Mouse (Mus musculus): ENCODE measurements at regions not wholly inside any gene's neighbourhood (a gene's known extent, or its start where the extent isn't known, plus 50 kb on each side); places are given as distances from the start of the nearest gene placed in this dataset.

- WGBS: 80% methylated on average over 19 of the region's 19 CpGs
- H3K27me3 ChIP-seq (ENCODE audit: insufficient read depth, low read length): no peaks in the 10 kb centered on the region
- no peak overlapping the region for H3K27ac ChIP-seq (ENCODE audit: low read length)
- no peak overlapping the region for H3K4me3 ChIP-seq (ENCODE audit: low read length)
- H3K36me3 ChIP-seq (ENCODE audit: insufficient read depth, low read length): no peaks in the 10 kb centered on the region
- no peak overlapping the region for H3K9ac ChIP-seq (replicated peaks; ENCODE audit: low read length)
- H3K9me3 ChIP-seq (ENCODE audit: low read length): no peaks in the 10 kb centered on the region
- H3K4me1 ChIP-seq (ENCODE audit: insufficient read depth, low read length): no peaks in the 10 kb centered on the region
- H3K4me2 ChIP-seq (replicated peaks; ENCODE audit: low read depth, low read length): no peak overlapping the region
- ATAC-seq (ENCODE audit: low FRiP score, low TSS enrichment): no peak
Observed at GRCm38 (mm10) chr16:73835715-73836440, 575.7 kb downstream of the Robo2 start.

GRCm38 (mm10) chr16:73821387-73822338 lies 590.0 kb downstream of the Robo2 start:
- ATAC-seq (ENCODE audit: low FRiP score, low TSS enrichment): no peak
- no peak overlapping the region for H3K4me2 ChIP-seq (replicated peaks; ENCODE audit: low read depth, low read length)
- H3K4me3 ChIP-seq (ENCODE audit: low read length): no peak overlapping the region
- H3K27me3 ChIP-seq (ENCODE audit: insufficient read depth, low read length): no peaks in the 10 kb centered on the region
- WGBS: 44% methylated on average over 10 of the region's 10 CpGs
- H3K36me3 ChIP-seq (ENCODE audit: insufficient read depth, low read length): no peaks in the 10 kb centered on the region
- no peak overlapping the region for H3K27ac ChIP-seq (ENCODE audit: low read length)
- no peaks in the 10 kb centered on the region for H3K9me3 ChIP-seq (ENCODE audit: low read length)
- H3K4me1 ChIP-seq (ENCODE audit: insufficient read depth, low read length): no peaks in the 10 kb centered on the region; the same call in 1 of the 2 replicates
- no peak overlapping the region for H3K9ac ChIP-seq (replicated peaks; ENCODE audit: low read length)

GRCm38 (mm10) chr16:73804572-73804971 lies 607.1 kb downstream of the Robo2 start:
- H3K4me1 ChIP-seq (ENCODE audit: insufficient read depth, low read length): no peaks in the 10 kb centered on the region
- 80% methylated on average over 3 of the region's 3 CpGs for WGBS

GRCm38 (mm10) chr16:73796528-73797171 lies 615.0 kb downstream of the Robo2 start:
- WGBS: 73% methylated on average over 6 of the region's 6 CpGs
- H3K4me3 ChIP-seq (ENCODE audit: low read length): no peak overlapping the region
- H3K9me3 ChIP-seq (ENCODE audit: low read length): no peaks in the 10 kb centered on the region
- no peak for ATAC-seq (ENCODE audit: low FRiP score, low TSS enrichment)
- no peaks in the 10 kb centered on the region for H3K4me1 ChIP-seq (ENCODE audit: insufficient read depth, low read length)
- H3K27me3 ChIP-seq (ENCODE audit: insufficient read depth, low read length): no peaks in the 10 kb centered on the region
- H3K36me3 ChIP-seq (ENCODE audit: insufficient read depth, low read length): no peaks in the 10 kb centered on the region
- H3K27ac ChIP-seq (ENCODE audit: low read length): no peak overlapping the region
- no peak overlapping the region for H3K9ac ChIP-seq (replicated peaks; ENCODE audit: low read length)
- no peak overlapping the region for H3K4me2 ChIP-seq (replicated peaks; ENCODE audit: low read depth, low read length)

More at GRCm38 (mm10) chr16:73804572-73804971, 607.1 kb downstream of the Robo2 start:
- no peaks in the 10 kb centered on the region for H3K36me3 ChIP-seq (ENCODE audit: insufficient read depth, low read length)
- no peak overlapping the region for H3K27ac ChIP-seq (ENCODE audit: low read length)
- no peaks in the 10 kb centered on the region for H3K9me3 ChIP-seq (ENCODE audit: low read length)
- no peak overlapping the region for H3K9ac ChIP-seq (replicated peaks; ENCODE audit: low read length)
- H3K4me3 ChIP-seq (ENCODE audit: low read length): no peak overlapping the region
- H3K4me2 ChIP-seq (replicated peaks; ENCODE audit: low read depth, low read length): no peak overlapping the region
- H3K27me3 ChIP-seq (ENCODE audit: insufficient read depth, low read length): no peaks in the 10 kb centered on the region
- ATAC-seq (ENCODE audit: low FRiP score, low TSS enrichment): no peak

- Histone ChIP-seq H3K27ac (ENCODE audit: low read length) (no peak overlapping the region), H3K9ac (replicated peaks; ENCODE audit: low read length) (no peak overlapping the region), H3K27me3 (ENCODE audit: insufficient read depth, low read length) (no peaks in the 10 kb centered on the region), H3K4me3 (ENCODE audit: low read length) (no peak overlapping the region), H3K36me3 (ENCODE audit: insufficient read depth, low read length) (no peaks in the 10 kb centered on the region), H3K9me3 (ENCODE audit: low read length) (no peaks in the 10 kb centered on the region), H3K4me1 (ENCODE audit: insufficient read depth, low read length) (no peaks in the 10 kb centered on the region), H3K4me2 (replicated peaks; ENCODE audit: low read depth, low read length) (no peak overlapping the region)
- ATAC-seq (ENCODE audit: low FRiP score, low TSS enrichment): no peak
- WGBS: 80% methylated on average over 2 of the region's 2 CpGs
Observed at GRCm38 (mm10) chr16:73785074-73785438, 626.6 kb downstream of the Robo2 start.

- Histone ChIP-seq H3K4me3 (ENCODE audit: low read length) (no peak overlapping the region), H3K27ac (ENCODE audit: low read length) (no peak overlapping the region), H3K4me1 (ENCODE audit: insufficient read depth, low read length) (no peaks in the 10 kb centered on the region), H3K27me3 (ENCODE audit: insufficient read depth, low read length) (no peaks in the 10 kb centered on the region), H3K36me3 (ENCODE audit: insufficient read depth, low read length) (no peaks in the 10 kb centered on the region), H3K4me2 (replicated peaks; ENCODE audit: low read depth, low read length) (no peak overlapping the region), H3K9me3 (ENCODE audit: low read length) (no peaks in the 10 kb centered on the region), H3K9ac (replicated peaks; ENCODE audit: low read length) (no peak overlapping the region)
- ATAC-seq (ENCODE audit: low FRiP score, low TSS enrichment): no peak
- 70% methylated on average over 10 of the region's 10 CpGs for WGBS
Observed at GRCm38 (mm10) chr16:73784296-73785073, 627.1 kb downstream of the Robo2 start.

GRCm38 (mm10) chr16:73772454-73772853 lies 639.2 kb downstream of the Robo2 start:
- Histone ChIP-seq H3K27me3 (ENCODE audit: insufficient read depth, low read length) (no peaks in the 10 kb centered on the region), H3K9me3 (ENCODE audit: low read length) (no peaks in the 10 kb centered on the region), H3K4me2 (replicated peaks; ENCODE audit: low read depth, low read length) (no peak overlapping the region), H3K4me3 (ENCODE audit: low read length) (no peak overlapping the region), H3K36me3 (ENCODE audit: insufficient read depth, low read length) (no peaks in the 10 kb centered on the region), H3K9ac (replicated peaks; ENCODE audit: low read length) (no peak overlapping the region), H3K4me1 (ENCODE audit: insufficient read depth, low read length) (no peaks in the 10 kb centered on the region), H3K27ac (ENCODE audit: low read length) (no peak overlapping the region)
- ATAC-seq (ENCODE audit: low FRiP score, low TSS enrichment): no peak
- 90% methylated on average over 5 of the region's 5 CpGs for WGBS

- Histone ChIP-seq H3K4me1 (ENCODE audit: insufficient read depth, low read length) (no peaks in the 10 kb centered on the region), H3K9me3 (ENCODE audit: low read length) (no peaks in the 10 kb centered on the region), H3K9ac (replicated peaks; ENCODE audit: low read length) (no peak overlapping the region), H3K4me2 (replicated peaks; ENCODE audit: low read depth, low read length) (no peak overlapping the region), H3K4me3 (ENCODE audit: low read length) (no peak overlapping the region), H3K27me3 (ENCODE audit: insufficient read depth, low read length) (no peaks in the 10 kb centered on the region), H3K36me3 (ENCODE audit: insufficient read depth, low read length) (no peaks in the 10 kb centered on the region), H3K27ac (ENCODE audit: low read length) (no peak overlapping the region)
- no peak for ATAC-seq (ENCODE audit: low FRiP score, low TSS enrichment)
- 76% methylated on average over 5 of the region's 5 CpGs for whole genome bisulfite sequencing
Observed at GRCm38 (mm10) chr16:73770440-73770856, 641.2 kb downstream of the Robo2 start.

- Histone ChIP-seq H3K9ac (replicated peaks; ENCODE audit: low read length) (no peak overlapping the region), H3K36me3 (ENCODE audit: insufficient read depth, low read length) (no peaks in the 10 kb centered on the region), H3K27ac (ENCODE audit: low read length) (no peak overlapping the region), H3K9me3 (ENCODE audit: low read length) (no peaks in the 10 kb centered on the region), H3K4me2 (replicated peaks; ENCODE audit: low read depth, low read length) (no peak overlapping the region), H3K27me3 (ENCODE audit: insufficient read depth, low read length) (no peaks in the 10 kb centered on the region), H3K4me1 (ENCODE audit: insufficient read depth, low read length) (no peaks in the 10 kb centered on the region), H3K4me3 (ENCODE audit: low read length) (no peak overlapping the region)
- no peak for ATAC-seq (ENCODE audit: low FRiP score, low TSS enrichment)
- WGBS: 87% methylated on average over 5 of the region's 5 CpGs
Observed at GRCm38 (mm10) chr16:73769729-73770128, 641.9 kb downstream of the Robo2 start.

Measured in kidney, embryonic 16.5 days (tissue).